Mouse (Mus musculus) erythroblast, adult 5-6 weeks (primary cell): ENCODE data around the gene Gm49368. TPM values are rescaled to one million over a fixed set of nuclear protein-coding genes. Genes with fewer than 3 reads are reported as not detected.
"Not testable (repeated sequence)": the region's sequence is repeated elsewhere in the genome, so short reads cannot be mapped to it uniquely, and the experiment has no call there.

Source experiments
- ATAC-seq: replicated peaks from 2 replicates; pipeline ENCODE4 v1.8.0; 2016; ENCODE audit warnings: moderate number of reproducible peaks, mild to moderate bottlenecking, moderate TSS enrichment, inconsistent platforms; ENCODE audit not compliant: poor library complexity, low FRiP score, severe bottlenecking
- total RNA-seq, 2 experiments: library from RNA; stranded (forward) in 1 of 2; stranded (reverse) in 1 of 2; fragments of 150-400 nt in 1 of 2; fragments of 200-764, 138-1000 nt in 1 of 2; gene quantifications; 2 replicates each; pipeline versions ENCODE4 v1.2.3 to v1.2.4; 2015 to 2017; ENCODE audit warnings: low replicate concordance in 2 of 2

Gene Gm49368
- total RNA-seq (2015; ENCODE audit: low replicate concordance) (not detected in 2 replicates), total RNA-seq (2017; ENCODE audit: low replicate concordance) (not detected in 2 replicates)

DNA sequence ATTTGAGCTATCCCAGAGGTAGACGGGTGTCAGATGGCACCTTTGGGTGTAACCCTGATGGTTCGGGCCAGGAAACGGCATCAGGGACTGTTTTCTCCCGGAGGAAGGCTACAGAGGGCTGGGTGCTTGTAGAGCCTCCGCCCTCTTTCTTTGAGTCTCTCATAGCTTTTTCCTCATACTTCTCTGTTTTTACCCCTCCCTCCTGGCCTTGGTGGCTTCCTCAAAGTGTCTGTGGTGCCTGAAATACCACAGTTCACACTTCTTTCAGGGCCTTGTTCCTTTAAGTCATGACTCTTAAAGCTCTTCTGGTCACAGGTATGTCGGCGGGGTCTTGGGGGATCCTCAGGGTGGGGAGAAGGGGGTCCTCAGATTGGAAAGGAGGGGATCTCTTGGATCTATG, at the start of gene Gm49368, which contains the start of gene Itgam:
Gene Gm49368, plus strand, starts transcription at position 228 of the 400 bp plus-strand sequence.
Gene Itgam, plus strand, starts transcription at position 185 of the 400 bp plus-strand sequence.
- no peak for ATAC-seq

DNA sequence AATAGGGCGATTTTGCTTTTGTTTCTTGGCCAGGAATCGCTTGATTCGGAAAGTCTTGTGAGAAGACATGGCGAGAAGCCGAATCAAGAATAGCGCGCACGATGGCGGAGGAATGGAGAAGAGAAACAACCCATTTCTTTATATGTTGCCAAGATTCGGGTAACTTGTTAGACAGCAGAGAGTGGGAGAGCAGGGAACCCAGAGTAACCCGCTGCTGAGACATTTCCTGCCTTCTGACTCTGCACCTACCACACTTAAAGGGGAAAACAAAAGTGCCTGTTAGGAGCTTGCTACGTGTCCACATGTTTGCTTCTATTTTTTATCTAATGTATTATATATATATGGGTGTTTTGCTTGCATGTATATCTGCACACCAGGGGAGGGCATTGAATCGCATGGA, 49.4 kb upstream of the Gm49368 start:
- ATAC-seq, result no peak

DNA sequence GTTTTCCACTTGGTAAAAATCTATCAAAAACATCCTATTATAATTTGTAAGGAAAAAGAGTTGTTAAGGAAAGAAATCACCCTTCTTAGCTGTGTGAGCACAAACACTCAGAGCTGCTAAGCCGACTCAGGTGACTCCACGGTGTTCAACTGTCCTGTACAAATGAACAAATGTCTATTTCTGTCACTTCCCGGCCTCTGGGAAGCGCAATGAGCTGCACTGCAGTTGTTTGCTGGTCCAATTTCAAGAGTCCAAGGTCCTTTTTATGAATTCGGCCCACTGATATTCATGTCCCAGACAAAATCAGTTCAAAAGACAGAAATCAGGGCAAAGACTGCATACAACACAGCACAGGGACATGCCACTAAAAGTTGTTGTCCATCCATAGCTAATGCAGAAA, 46.3 kb upstream of the Gm49368 start:
- ATAC-seq, result not testable (repeated sequence)

DNA sequence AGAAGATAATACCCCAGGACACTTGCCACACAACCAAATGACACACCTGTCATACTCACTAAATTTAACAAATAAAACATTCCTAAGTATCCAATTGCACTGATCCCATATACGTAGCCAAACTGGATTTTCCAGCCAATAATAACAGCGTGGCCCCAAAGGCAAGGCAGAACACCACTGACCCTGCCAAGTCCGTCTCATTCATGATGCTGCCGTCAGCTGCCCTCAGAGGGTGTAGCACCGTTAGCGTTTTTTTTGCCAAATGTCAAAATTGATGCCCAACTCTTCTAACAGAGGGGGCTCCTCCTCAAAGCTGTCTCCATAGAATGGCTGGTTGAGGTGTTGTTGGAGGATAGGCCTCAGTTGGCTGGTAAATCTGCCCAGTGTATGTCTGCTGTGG, 45.8 kb upstream of the Gm49368 start:
- no peak for ATAC-seq

DNA sequence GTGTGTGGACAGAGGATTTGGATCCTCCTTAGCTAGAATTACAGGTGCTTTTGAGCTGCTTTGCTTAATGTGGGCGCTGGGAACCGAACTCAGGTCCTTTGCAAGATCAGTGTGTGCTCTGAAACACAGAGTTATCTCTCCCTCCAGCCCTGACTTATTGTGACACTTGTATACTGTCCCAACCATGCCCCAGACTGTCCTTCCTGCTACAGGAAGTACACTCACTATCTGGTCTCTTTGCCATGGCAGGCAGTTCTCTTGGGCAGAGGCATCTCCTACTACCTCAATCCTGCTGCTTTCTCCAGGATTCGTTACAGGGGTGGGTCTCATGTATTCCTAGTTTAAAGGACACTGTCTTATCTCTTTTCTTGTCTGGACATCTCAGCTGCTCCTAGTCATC, 44.2 kb upstream of the Gm49368 start:
- no peak for ATAC-seq

DNA sequence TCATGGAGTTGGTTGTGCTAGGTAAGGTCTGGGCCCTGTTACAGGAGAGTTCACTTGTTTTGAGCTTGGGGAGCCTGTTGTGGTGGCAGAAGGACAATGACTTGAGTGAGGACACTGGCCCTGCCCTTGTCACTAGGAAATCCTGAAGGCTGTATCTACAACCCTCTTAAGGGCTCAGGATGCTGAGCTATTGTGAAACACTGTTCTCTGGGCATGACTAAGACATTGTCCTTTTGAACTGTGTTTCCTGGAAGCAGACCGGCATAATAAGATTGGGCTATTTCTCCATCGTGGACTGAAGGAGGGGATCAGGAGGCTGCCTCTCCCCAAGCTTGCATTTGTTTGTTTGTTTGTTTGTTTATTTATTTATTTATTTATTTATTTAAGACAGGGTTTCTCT, 43.3 kb upstream of the Gm49368 start:
- ATAC-seq, result no peak

DNA sequence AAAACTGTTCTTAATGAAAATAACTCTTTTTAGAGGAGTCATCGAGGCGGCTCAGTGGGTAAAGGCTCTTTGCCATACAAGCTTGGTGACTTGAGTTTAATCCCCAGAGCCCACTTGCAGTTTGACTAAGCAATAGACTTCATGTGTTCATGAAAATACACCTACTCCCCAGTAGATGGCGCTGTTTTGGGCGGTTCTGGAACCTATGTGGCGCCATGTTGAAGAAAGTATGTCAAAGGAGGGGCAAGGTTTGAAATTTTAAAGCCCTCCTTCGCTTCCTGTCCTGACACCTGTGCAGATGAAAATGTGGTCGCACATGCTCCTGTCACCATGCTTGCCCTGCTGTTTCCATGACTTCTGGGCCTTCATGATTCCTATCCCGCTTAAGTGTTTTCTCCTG, 39.5 kb upstream of the Gm49368 start:
- ATAC-seq, result peak; percentile 43; the same call in 1 of the 2 replicates

DNA sequence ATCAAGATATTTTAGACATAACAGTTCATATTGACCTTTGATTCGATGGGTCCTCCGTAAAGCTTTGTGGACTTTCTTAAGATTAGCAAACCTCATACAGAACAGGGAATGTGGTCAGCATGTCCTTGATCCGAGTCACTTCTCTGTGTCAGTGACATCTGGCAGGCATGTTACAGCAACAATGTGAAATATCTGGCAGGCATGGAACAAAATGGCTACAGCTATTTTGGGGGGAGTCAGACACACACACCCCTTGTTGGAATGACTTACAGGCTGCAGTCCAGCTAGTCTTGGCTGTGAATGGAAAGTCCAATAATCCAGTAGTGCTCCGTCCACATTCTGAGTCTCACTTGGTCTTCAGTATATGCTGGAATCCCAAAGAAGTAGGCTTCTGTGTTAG, 38.9 kb upstream of the Gm49368 start:
- no peak for ATAC-seq

DNA sequence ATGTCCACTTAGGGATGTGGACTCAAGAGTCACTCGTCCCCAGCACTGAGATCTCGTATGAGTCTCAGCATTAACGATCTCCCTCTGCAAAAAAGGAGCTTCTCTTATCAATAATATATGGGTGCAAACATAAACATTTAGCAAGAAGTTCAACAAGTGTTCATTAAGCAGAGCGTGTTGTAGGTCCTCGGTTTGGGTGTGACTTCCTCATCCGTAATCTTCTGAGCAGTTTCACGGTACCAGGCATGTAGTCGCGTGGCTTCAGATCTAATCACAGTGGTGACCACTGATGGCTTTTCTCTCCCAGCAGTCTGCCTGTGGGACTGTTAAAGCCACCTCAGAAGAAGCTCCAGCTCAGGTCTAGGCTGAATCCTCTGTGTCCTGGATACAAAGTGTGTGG, 38.1 kb upstream of the Gm49368 start:
- no peak for ATAC-seq

DNA sequence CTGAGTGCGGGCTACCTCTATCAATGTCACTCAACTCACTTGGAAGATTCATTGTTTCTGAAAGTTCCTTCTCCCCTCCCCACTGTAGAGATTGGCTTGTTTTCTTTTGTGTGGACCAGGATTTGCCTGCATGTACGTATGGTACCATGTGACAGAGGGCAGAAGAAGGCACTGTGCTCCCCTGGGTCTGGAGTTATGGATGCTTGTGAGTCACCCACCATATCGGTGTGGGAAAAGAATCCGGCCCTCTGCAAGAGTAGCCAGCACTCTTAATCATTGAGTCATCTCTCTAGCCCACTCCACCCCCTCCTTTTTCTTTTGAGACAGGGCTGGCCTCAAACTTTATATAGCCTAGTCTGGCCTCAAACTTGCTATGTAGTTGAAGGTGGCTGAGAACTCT, 37.6 kb upstream of the Gm49368 start:
- ATAC-seq, result no peak

DNA sequence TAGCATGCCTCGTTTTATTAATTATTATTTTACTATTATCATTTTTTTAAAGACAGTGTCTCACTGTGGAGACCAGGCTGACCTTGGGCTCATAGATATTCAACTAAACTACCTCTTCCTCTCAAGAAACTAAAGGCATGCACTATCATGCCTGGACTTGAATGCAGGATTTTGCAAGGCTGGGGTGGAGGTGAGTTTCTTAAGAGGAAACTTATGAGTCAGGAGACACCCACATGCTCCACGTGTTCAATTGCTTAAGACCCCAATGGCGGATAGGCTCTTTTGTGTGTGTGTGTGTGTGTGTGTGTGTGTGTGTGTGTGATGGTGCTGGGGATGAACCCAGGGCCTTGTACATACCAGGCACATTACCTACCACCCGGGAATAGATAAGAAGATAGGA, 37.1 kb upstream of the Gm49368 start:
- ATAC-seq, result no peak

DNA sequence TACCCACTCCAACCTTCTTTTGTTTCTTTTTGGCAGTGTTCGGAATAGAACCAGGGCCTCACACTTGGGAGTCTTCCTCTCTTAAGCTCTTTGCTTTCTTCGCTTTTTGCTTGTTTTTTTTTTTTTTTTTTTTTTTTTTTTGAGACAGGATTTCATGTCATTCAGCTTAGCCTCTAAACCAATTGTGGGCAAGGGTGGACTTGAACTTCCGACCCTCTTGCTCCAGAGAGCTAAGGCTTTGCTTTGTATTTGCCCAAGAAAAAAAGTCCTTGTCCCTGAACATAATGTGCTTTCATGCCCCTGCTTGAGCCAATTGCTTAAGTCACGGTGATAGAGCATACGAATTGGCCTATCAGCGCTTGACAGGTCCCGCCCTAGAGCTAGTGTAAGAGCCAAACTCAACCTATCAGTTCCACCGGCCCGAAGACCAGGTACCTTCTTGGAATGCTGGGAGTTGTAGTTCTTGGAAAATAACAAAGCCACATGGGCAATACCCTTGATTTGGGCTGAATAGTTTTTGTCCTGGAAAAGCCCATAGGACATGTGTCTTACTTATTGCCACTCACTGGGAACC, 31.0 kb upstream of the Gm49368 start:
- ATAC-seq, result peak; percentile 65; the same call in 1 of the 2 replicates

DNA sequence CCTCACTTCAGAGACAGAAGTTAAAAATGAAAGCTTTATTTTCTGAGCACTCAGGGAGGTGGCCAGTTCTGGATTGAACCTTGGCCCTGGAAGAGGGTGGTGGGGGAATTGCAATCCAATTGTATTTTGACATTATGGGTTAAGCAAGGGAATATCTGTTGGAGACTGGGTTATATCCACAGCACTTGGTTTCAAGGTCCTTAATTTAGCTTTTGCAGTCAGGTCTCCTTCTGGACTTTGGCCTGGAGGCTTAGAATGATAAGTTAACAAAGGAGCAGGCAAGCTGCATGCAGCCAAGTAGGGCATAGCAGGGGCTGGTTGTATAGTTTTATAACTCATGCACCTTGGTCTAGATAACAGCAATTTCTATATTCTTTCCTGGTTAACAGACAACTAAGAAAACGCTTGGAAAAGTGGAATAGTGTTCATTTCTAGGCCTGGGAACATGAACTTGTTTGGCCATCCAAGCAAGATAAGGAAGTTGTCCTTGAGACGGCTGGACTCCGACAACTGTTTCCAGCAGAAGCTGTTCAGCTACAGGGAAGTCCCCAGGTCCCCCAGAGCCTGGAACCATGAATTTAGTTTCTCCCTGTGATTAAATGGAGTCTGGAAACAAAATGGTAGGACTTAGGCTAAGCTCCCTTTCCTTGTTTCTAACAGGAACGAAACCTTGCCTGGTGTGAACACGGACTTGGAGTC, 30.0 kb upstream of the Gm49368 start:
- no peak for ATAC-seq

DNA sequence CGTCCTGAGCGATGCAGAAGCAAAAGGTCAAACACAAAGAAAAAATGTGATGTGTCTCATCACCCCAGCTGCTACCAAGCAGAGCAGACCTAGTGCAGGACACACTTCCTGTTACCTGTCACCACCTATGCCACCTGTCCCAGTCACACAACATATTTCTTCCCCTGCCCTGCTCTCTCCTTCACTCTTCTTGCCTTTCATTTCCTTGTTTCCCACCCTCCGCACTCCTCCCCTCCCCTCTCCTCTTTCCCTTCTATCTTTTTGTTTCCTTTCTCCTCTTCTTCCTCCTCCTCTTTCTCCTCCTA, 29.5 kb upstream of the Gm49368 start:
- no peak for ATAC-seq

DNA sequence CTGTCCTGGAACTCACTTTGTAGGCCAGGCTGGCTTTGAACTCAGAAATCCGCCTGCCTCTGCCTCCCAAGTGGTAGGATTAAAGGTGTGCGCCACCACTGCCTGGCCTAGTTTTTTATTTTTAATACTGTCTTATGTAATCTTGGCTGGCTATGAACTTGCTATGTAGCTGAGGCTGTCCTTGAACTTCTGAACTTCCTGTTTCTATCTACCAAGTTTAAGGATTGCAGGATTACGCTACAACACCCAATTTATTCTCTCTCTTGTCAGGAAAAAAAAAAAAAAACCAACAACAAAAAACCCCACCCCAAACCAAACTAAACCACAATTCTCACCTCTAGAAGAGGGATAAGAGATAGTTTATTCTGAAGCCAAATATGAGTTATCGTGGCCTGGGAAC, 28.9 kb upstream of the Gm49368 start:
- no peak for ATAC-seq

DNA sequence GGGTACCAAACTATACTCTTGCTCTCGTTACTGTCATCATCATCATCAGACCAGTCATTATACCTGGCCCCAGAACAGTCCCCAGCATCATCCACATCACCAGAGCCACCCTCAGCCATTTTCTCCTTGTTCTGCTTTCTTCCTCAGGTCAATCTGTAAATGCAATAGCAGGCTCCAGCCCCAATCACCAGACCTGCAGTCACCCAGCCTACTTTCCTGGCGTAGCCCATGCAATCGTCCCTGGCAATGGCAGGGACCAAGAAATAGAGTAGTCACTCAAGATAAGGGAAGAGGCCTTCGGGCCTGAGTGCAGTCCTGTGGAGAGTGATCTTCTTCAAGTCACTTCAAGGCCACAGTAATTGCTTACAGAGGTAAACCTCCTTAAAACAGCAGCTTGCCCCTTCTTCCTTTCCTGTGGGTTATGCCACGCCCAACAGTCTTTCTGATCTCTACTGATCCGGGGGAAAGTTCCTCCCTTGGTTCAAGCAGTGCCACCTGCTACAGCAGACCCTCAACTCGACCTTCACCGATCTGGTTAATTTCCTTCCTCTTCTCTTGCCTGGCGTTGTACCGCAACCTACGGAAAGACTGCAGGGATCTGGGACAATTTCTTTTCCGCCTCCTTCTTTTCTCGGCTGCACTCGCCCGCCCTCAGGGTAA, 20.2 kb upstream of the Gm49368 start:
- not testable (repeated sequence) for ATAC-seq

DNA sequence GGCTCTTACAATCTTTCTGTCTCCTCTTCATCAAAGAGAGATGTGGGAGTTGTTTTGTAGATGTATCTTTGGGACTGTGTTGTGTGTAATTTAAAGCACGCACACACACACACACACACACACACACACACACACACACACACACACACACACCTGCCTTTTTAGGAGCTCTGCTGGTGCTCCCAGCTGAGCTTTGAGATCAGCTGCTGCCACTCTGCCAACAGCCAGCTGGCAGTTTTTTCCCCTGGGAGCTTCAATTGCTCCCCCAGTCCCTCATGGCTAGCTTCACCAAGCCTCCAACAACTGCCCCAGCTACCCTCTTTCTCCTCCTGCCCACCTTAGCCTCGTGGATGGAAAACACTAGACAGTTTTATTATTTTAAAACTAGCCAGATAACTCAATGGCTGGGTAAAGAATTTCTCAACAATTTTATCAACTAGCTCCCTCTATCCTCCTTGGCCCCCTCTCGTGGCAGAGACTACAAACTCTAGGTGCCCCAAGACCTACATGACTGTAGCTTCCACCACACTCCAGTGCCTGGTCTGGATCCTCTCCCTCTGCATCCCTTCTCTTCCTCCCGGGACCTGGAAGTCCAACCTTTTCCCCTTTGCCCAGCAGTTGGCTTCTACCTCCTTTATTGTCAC, 18.2 kb upstream of the Gm49368 start:
- no peak for ATAC-seq

DNA sequence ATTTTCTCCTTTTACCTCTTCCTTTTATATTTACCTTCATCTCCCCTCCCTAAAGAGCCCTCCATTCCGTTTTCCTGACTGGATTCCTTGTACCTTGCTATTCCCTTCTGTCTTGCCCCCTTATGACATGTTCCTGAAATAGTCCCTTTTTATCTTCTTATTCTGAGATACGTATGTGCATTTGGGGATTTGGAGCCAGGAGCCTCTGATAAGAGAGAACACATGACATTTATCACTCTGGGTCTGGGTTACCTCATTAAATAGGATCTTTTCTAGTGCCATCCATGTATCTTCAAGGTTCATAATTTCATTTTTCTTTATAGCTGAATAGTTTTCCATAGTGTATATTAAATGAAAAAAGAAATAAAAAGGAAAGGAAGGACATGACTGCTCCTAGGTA, 16.8 kb upstream of the Gm49368 start:
- no peak for ATAC-seq

DNA sequence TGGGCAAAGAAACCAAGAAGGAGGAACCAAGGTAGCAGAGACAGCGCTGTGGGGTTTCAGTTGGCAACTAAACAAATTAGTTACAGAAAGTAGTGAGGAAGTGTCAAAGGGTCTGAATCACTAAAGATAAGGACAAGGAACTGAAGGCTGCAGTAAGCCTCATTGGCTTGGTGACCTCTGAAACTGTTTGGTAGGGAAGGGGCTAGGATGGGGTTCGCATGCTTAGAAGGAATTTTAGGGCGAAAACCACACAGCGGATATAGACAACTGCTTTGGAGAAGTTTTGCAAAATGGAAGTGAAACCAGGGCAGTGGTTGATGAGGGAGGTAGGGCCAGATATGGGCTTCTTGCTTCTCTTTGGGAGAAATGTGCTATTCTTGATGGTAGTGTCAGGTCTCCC, 13.7 kb upstream of the Gm49368 start:
- no peak for ATAC-seq

DNA sequence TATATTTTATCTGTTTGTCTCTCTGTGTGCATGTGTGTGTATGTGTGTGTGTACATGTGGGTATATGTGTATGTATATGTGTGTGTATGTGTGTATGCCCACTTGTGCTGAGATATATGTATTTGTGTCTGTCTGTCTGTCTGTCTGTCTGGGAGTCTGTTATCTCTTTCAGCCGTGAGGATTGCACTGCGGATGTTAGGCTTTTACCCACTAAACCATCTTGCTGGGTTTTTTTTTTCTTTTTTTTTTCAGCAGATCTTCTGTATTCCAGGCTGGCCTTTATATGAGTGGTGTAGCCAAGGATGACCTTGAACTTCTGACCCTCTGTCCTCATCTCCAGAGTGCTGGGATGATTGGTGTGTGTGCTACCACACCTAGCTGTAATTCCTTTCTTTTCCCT, 13.2 kb upstream of the Gm49368 start:
- no peak for ATAC-seq

DNA sequence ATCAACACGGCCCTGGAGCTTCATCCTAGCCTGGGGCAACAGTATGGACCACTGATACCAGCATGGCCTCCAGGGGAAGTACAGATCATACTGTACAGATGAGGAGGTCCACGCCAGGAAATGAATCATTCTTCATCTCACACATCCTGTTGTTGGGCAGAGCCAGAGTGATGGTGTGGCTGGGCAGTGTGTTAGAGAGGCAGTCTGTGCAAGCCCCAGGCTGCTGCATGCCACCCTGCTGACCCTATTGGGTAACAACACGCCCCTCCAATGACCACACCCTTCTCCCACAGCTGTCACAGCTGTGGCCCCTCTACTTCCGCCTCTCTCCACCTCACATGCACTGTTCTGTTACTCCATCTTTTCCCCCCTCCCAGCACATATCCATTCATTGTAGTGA, 11.7 kb upstream of the Gm49368 start:
- no peak for ATAC-seq
